Mouse (Mus musculus): ENCODE measurements at regions not wholly inside any gene's neighbourhood (a gene's known extent, or its start where the extent isn't known, plus 50 kb on each side); places are given as distances from the start of the nearest gene placed in this dataset.

- TF ChIP-seq USF1 (IDR thresholded peaks at IDR 0.05; ENCODE audit: low read depth, low read length) = no peak
- TF ChIP-seq ELF1 (IDR thresholded peaks at IDR 0.05; ENCODE audit: low read depth, low read length) = no peak
- no peak for TF ChIP-seq CTCF (IDR thresholded peaks at IDR 0.05 in 2 of 3, conservative IDR thresholded peaks at IDR 0.05 in 1 of 3; ENCODE audit: control insufficient read depth in 1 of 3, insufficient read depth in 1 of 3, low read depth in 2 of 3, low read length in 3 of 3, poor library complexity in 1 of 3, severe bottlenecking in 1 of 3)
- no peak for TF ChIP-seq HCFC1 (IDR thresholded peaks at IDR 0.05; ENCODE audit: low read depth, low read length)
- no peak for TF ChIP-seq ZNF384 (IDR thresholded peaks at IDR 0.05; ENCODE audit: low read depth, low read length)
- no peak for TF ChIP-seq TAL1 (IDR thresholded peaks at IDR 0.05; ENCODE audit: low read length)
- TF ChIP-seq MAFK (IDR thresholded peaks at IDR 0.05; ENCODE audit: borderline replicate concordance, low read depth, low read length) = no peak
- no peak for TF ChIP-seq GATA1 (IDR thresholded peaks at IDR 0.05; ENCODE audit: low read depth, low read length)
- TF ChIP-seq EP300 (IDR thresholded peaks at IDR 0.05; ENCODE audit: low read depth in 1 of 2, low read length in 2 of 2) = no peak
- no peak for TF ChIP-seq MXI1 (IDR thresholded peaks at IDR 0.05; ENCODE audit: low read depth, low read length)
- no peak for TF ChIP-seq MAZ (IDR thresholded peaks at IDR 0.05; ENCODE audit: low read depth, low read length)
- TF ChIP-seq POLR2A (IDR thresholded peaks at IDR 0.05; ENCODE audit: control insufficient read depth in 1 of 2, insufficient read depth in 1 of 2, low read depth in 1 of 2, low read length in 2 of 2, poor library complexity in 1 of 2) = no peak
Measured at GRCm38 (mm10) chr7:136343494-136343893, 550.9 kb upstream of the Mgmt start.

All from MEL (cell line).